Mouse (Mus musculus) spleen, adult 2 months (tissue): Measurements from ENCODE around the gene Dhx35. TPM values are rescaled to one million over a fixed set of nuclear protein-coding genes. Genes with fewer than 3 reads are reported as not detected.

Experiments used
- DNase-seq, 2 experiments: peaks; one replicate each; pipeline versions ENCODE4 v3.0.0 to v3.0.0-alpha.2; 2012 to 2021; ENCODE audit warnings: low spot score in 2 of 2, low read depth in 1 of 2
- H3K27ac ChIP-seq: fragments of 200-500 bp; 2 replicates; pipeline ENCODE4 v1.5.1; 2012; ENCODE audit warnings: low read length, inconsistent platforms; ENCODE audit not compliant: insufficient read depth
- H3K27me3 ChIP-seq: fragments of 200-500 bp; 2 replicates; pipeline ENCODE4 v1.6.1; 2012; ENCODE audit warnings: mild to moderate bottlenecking, moderate library complexity, low read length, inconsistent platforms; ENCODE audit not compliant: control insufficient read depth, insufficient read depth
- H3K36me3 ChIP-seq: fragments of 200-500 bp; 2 replicates; pipeline ENCODE4 v1.6.1; 2012; ENCODE audit warnings: mild to moderate bottlenecking, low read length, inconsistent platforms; ENCODE audit not compliant: control insufficient read depth, insufficient read depth
- H3K4me1 ChIP-seq: fragments of 200-500 bp; 2 replicates; pipeline ENCODE4 v1.6.1; 2011; ENCODE audit warnings: inconsistent platforms; ENCODE audit not compliant: control insufficient read depth, insufficient read depth, insufficient read length
- H3K4me3 ChIP-seq: fragments of 200-500 bp; 2 replicates; pipeline ENCODE4 v1.5.1; 2011; ENCODE audit warnings: mild to moderate bottlenecking, inconsistent platforms; ENCODE audit not compliant: insufficient read depth, insufficient read length; ENCODE audit errors: extremely low read depth
- CTCF ChIP-seq: fragments of 200-500 bp; IDR thresholded peaks from 2 replicates; pipeline ENCODE4 v1.5.1; 2011; ENCODE audit warnings: mild to moderate bottlenecking, inconsistent platforms; ENCODE audit not compliant: insufficient read depth, insufficient read length, insufficient replicate concordance; ENCODE audit errors: extremely low read depth
- POLR2A ChIP-seq: fragments of 200-500 bp; IDR thresholded peaks from 2 replicates; pipeline ENCODE4 v1.6.1; 2011; ENCODE audit warnings: low read depth, low read length, inconsistent platforms
- WGBS: fragments of 180-500 bp; shearing (Covaris S2); methylation state at CpG from one replicate; pipeline ENCODE4 v1.1.7; 2018; 5-methylcytosine and 5-hydroxymethylcytosine counted together
- polyA plus RNA-seq: library from polyadenylated mRNA; depleted of rRNA; stranded (reverse); fragments of >200 nt; gene quantifications from 2 replicates; pipeline ENCODE4 v1.2.3, GENCODE M21; 2012

The Dhx35 gene
- polyA plus RNA-seq, 1 experiment: 20.3 TPM

- Histone ChIP-seq H3K4me1 (peaks cover 2% of the 10 kb centered on the region), H3K27me3 (no peaks in the 10 kb centered on the region), H3K4me3 (peak overlapping the region; percentile 71), H3K36me3 (peaks cover 2% of the 10 kb centered on the region; the same call in 1 of the 2 replicates), H3K27ac (no peak overlapping the region; the same call in 1 of the 2 replicates)
- WGBS: under 1% methylated on average over 37 of the region's 37 CpGs
- TF ChIP-seq CTCF (no peak), POLR2A (no peak)
- DNase-seq: peak; percentile 22 to 25
These were observed 26.3 kb upstream of the Dhx35 start for GRCm38 (mm10) chr2:158768350-158768749.

- H3K27me3 ChIP-seq: no peaks in the 10 kb centered on the region
- H3K36me3 ChIP-seq: peaks cover under 1% of the 10 kb centered on the region; the same call in 1 of the 2 replicates
- WGBS: 6% methylated on average over 5 of the region's 5 CpGs
- no peak for DNase-seq
- H3K4me1 ChIP-seq: peaks cover 2% of the 10 kb centered on the region
- peak overlapping the region; percentile 71; the same call in 1 of the 2 replicates for H3K4me3 ChIP-seq
- TF ChIP-seq POLR2A (no peak), CTCF (no peak)
- no peak overlapping the region for H3K27ac ChIP-seq
These were observed 25.8 kb upstream of the Dhx35 start for GRCm38 (mm10) chr2:158768771-158769170.

GRCm38 (mm10) chr2:158770126-158770757 is 24.4 kb upstream of the Dhx35 start:
- no peaks in the 10 kb centered on the region for H3K36me3 ChIP-seq
- no peak overlapping the region for H3K4me3 ChIP-seq
- H3K4me1 ChIP-seq: peaks cover 2% of the 10 kb centered on the region
- 78% methylated on average over 13 of the region's 13 CpGs for WGBS
- no peak for TF ChIP-seq CTCF
- TF ChIP-seq POLR2A: no peak
- no peak overlapping the region for H3K27ac ChIP-seq
- no peak for DNase-seq
- no peaks in the 10 kb centered on the region for H3K27me3 ChIP-seq

- no peaks in the 10 kb centered on the region for H3K27me3 ChIP-seq
- H3K36me3 ChIP-seq: no peaks in the 10 kb centered on the region
- H3K4me1 ChIP-seq: peaks cover 2% of the 10 kb centered on the region
- H3K27ac ChIP-seq: no peak overlapping the region
- no peak for DNase-seq
- H3K4me3 ChIP-seq: no peak overlapping the region
- 77% methylated on average over 11 of the region's 11 CpGs for WGBS
- TF ChIP-seq CTCF: no peak
- no peak for TF ChIP-seq POLR2A
These were observed 23.4 kb upstream of the Dhx35 start for GRCm38 (mm10) chr2:158771066-158771763.

- 90% methylated on average over 13 of the region's 13 CpGs for WGBS
- H3K27ac ChIP-seq: no peak overlapping the region
- H3K4me3 ChIP-seq: no peak overlapping the region
- no peaks in the 10 kb centered on the region; the same call in 1 of the 2 replicates for H3K4me1 ChIP-seq
- TF ChIP-seq CTCF (no peak), POLR2A (no peak)
- DNase-seq: no peak
- H3K27me3 ChIP-seq: no peaks in the 10 kb centered on the region
- H3K36me3 ChIP-seq: no peaks in the 10 kb centered on the region
These were observed 21.8 kb upstream of the Dhx35 start for GRCm38 (mm10) chr2:158772808-158773207.

GRCm38 (mm10) chr2:158774886-158775285 is 19.7 kb upstream of the Dhx35 start:
- no peak overlapping the region for H3K27ac ChIP-seq
- H3K36me3 ChIP-seq: no peaks in the 10 kb centered on the region
- H3K27me3 ChIP-seq: no peaks in the 10 kb centered on the region
- H3K4me3 ChIP-seq: no peak overlapping the region
- DNase-seq: no peak
- TF ChIP-seq POLR2A: no peak
- TF ChIP-seq CTCF: no peak
- H3K4me1 ChIP-seq: no peaks in the 10 kb centered on the region
- 59% methylated on average over 8 of the region's 8 CpGs for WGBS

GRCm38 (mm10) chr2:158776716-158777115 is 17.9 kb upstream of the Dhx35 start:
- Histone ChIP-seq H3K4me1 (no peaks in the 10 kb centered on the region), H3K27ac (no peak overlapping the region), H3K36me3 (no peaks in the 10 kb centered on the region), H3K4me3 (no peak overlapping the region), H3K27me3 (no peaks in the 10 kb centered on the region)
- TF ChIP-seq POLR2A (no peak), CTCF (no peak)
- no peak for DNase-seq
- WGBS: 88% methylated on average over 4 of the region's 4 CpGs
